Mouse (Mus musculus) left cerebral cortex, postnatal 25 days (tissue): ENCODE measurements at regions not wholly inside any gene's neighbourhood (a gene's known extent, or its start where the extent isn't known, plus 50 kb on each side); places are given as distances from the start of the nearest gene placed in this dataset.

Source experiments
- DNase-seq, 2 experiments: peaks; one replicate each; pipeline ENCODE4 v3.0.0; 2022; ENCODE audit warnings: low spot score in 2 of 2, mixed read lengths in 1 of 2
- intact Hi-C: fragments of 180-260 bp; cut with DNase I; formaldehyde crosslinking; loops from one replicate; pipeline ENCODE4 v1.15.1; 2025

- intact Hi-C loops: no loop called here
- DNase-seq: no peak
These were observed 57.6 kb upstream of the Mad2l1 start for GRCm38 (mm10) chr6:66477575-66477974.

DNA sequence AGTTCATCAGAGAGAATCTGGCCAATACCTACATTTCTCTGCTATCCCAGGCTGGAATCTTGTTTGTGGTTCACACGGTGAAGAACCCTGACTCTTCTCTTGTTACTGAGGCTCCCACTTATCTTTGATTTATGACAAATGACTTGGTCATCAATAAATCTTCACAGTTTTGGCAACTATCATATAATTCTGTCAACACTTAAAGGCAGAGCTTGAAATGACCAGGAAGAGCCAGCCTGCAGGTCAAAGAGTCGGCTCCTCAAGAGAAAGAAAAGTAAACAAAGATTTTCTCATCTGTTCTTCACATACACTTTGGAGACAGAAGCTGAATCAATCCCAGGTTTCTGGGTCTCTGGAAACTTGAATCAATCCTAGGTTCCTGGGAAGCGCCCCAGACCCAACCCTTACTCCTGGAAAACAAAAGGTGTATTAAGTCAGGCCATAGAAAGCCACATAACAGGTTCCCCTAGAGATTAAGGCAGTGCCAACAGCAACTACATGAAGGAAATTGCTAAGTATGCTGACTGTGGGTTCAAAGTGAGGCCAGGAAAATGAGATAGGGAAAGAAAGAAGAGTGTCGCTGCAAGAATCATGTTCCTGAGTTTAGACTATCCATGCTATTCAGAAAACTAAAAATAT lies 56.7 kb upstream of the Mad2l1 start:
- DNase-seq: no peak
- intact Hi-C loops: no loop called here

GRCm38 (mm10) chr6:66479576-66479975 lies 55.6 kb upstream of the Mad2l1 start:
- DNase-seq: no peak
- intact Hi-C loops: no loop called here

GRCm38 (mm10) chr6:66480207-66480606 lies 55.0 kb upstream of the Mad2l1 start:
- intact Hi-C loops: no loop called here

DNA sequence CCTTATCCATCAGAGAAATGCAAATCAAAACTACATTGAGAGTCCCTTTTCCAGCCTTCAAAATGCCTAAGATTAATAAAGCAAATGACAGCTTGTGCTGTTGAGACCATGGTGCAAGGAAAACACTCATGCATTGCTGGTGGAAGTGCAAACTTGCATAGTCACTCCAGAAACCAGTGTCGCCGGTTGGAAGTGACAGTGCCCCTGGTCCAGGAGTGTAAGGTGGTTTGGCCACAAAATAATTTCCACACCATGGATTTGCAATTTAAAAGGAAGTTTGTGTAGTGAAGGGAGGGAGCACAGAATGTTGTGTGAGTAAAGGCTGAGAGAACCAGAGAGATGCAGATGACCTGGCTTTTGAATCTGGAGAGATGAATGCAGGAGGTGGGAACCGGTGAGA lies 52.4 kb upstream of the Mad2l1 start:
- no peak for DNase-seq
- intact Hi-C loops: no loop called here

More at GRCm38 (mm10) chr6:66480207-66480606, 55.0 kb upstream of the Mad2l1 start:
- DNase-seq: no peak
